Mouse (Mus musculus): ENCODE results near the gene Dact2.

Gene Dact2

GRCm38 (mm10) chr17:14204061-14204460 lies at the start of gene Dact2:
Gene Dact2 (minus strand): TSS chr17:14204304.
- DNase-seq (ENCODE audit: low read depth, low spot score), result peak; percentile 90

DNA sequence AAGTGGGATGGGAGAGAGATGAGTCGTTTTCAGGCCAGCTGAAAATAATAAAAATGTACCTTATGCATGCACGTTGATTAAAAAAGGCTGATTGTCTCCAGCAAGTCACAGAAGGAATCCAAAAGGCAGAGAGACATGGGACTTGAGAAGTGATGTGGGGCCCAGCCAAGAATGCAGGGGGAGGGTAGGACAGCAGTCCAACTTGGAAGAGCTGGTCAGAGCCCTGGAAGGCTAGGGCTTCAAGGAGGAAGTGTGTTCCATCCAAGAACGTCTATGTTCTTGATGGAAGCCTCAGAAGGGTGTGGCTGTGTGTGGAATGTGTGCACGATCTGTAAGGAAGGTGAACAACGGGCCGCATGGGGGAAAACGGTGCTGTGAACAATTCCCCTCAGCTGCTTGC lies 48.4 kb upstream of the Dact2 start:
- DNase-seq (ENCODE audit: low read depth, low spot score), result peak; percentile 70

GRCm38 (mm10) chr17:14250401-14250800 lies 46.3 kb upstream of the Dact2 start:
- no peak for DNase-seq (ENCODE audit: low read depth, low spot score)

DNA sequence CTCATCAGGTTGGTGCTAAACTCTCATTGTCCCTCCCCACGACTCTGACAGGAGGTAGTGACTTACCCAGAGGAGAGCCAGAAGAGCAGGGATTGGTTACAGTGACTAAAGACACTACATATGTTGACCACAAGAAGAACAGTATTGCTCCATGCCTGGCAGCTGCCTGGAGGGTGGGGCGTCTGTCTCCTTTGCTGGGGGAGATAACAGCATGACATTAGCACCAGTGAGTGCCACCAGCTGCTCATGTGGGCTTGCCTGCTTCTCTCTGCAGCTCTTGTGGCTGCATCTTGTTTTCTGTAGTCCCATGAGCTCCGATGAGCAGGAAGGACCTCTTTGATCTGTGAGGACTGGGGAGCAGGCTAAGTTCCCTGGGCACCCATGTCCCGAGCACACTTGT lies 45.5 kb upstream of the Dact2 start:
- no peak for DNase-seq (ENCODE audit: low read depth, low spot score)

GRCm38 (mm10) chr17:14247931-14248330 lies 43.8 kb upstream of the Dact2 start:
- no peak for DNase-seq (ENCODE audit: low read depth, low spot score)

DNA sequence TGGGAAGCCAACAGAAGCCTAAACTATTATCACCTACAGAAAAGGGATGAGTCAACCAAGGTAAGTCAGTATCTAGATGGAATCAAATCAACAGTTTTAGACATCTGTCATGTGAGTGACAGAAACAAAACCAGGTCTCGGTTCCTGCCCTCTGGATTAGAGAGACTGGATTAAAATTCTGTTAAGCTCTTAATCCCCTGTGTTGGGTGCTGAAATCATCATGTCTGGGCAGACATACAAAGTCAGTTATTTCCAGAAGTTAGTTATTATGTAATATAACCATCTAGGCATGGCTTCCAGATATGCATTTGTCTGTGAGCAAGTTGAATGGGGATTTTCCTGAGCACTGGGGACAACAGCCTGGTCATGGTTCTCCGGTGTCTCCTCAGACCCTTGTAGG lies 42.2 kb upstream of the Dact2 start:
- no peak for DNase-seq (ENCODE audit: low read depth, low spot score)

- DNase-seq (ENCODE audit: low read depth, low spot score), result no peak
These were observed 40.3 kb upstream of the Dact2 start for GRCm38 (mm10) chr17:14244195-14244965.

DNA sequence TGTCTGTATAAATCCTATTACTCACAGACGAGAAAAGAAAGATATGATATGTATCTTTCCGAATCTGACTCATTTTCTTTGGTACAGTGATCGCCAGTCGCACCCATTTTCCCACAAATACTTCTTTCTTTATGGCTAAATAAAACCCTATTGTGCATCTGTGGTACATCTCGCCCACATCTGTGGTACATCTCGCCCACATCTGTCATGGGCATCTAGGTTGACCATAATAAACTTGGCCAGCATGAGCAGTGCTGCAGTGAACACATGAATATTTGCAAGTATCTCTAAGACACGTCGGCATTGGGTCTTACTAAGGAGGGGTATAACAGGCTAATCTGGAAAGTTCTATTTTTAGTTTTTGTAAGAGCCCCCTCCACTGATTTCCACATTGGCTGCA lies 38.5 kb upstream of the Dact2 start:
- DNase-seq (ENCODE audit: low read depth, low spot score), result no peak

GRCm38 (mm10) chr17:14239960-14240359 lies 35.9 kb upstream of the Dact2 start:
- DNase-seq (ENCODE audit: low read depth, low spot score), result no peak

- no peak for DNase-seq (ENCODE audit: low read depth, low spot score)
These were observed 33.0 kb upstream of the Dact2 start for GRCm38 (mm10) chr17:14237134-14237533.

DNA sequence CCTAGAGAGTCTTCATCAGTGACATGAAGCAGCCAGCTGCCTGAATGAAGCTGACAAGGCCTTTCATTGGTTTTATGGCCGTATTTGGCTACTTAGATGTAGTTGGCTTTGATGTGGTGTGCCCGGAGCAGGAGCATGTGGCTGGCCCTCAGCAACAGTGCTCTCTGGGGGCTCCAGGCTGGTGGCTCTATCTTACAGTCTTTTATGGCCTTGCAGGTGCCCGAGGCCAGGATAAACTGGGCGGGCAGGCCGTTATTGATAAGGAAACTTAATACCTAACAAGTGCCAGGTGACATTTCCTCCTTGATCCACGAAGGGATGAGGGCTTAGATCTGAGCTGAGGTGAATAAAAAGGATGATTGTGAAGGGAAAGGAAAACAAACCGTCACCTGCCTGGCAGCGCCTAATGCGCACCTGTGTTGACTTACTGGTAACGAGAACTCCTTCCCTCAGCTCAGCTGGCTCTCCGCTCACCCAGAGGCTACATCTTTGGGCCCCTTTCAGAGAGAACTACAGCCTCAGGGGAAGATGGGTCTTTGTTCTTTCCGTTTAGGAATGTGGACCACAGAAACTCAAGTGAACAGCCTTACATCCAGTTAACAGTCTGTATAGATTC lies 30.8 kb upstream of the Dact2 start:
- no peak for DNase-seq (ENCODE audit: low read depth, low spot score)

DNA sequence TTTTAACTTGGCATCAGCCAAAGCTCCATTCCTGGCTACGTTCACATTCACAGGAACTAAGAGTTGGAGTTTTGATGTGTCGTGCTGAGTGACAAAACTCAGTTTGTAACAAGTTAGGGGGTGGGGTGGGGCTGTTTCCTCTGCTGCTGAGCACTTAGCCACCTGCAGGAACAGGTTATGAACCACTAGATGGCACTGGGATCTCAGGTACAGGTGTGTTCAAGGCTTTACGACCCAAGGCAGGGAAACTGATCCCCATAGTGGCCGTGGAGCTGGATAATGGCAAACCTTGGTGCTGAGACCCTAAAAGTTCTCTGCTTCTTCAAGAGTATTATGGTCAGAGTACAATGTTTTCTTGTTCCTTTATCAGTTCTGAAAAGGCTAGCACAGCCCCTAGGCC lies 29.6 kb upstream of the Dact2 start:
- DNase-seq (ENCODE audit: low read depth, low spot score), result no peak

- DNase-seq (ENCODE audit: low read depth, low spot score), result peak; percentile 82
These were observed 28.5 kb upstream of the Dact2 start for GRCm38 (mm10) chr17:14232629-14233028.

DNA sequence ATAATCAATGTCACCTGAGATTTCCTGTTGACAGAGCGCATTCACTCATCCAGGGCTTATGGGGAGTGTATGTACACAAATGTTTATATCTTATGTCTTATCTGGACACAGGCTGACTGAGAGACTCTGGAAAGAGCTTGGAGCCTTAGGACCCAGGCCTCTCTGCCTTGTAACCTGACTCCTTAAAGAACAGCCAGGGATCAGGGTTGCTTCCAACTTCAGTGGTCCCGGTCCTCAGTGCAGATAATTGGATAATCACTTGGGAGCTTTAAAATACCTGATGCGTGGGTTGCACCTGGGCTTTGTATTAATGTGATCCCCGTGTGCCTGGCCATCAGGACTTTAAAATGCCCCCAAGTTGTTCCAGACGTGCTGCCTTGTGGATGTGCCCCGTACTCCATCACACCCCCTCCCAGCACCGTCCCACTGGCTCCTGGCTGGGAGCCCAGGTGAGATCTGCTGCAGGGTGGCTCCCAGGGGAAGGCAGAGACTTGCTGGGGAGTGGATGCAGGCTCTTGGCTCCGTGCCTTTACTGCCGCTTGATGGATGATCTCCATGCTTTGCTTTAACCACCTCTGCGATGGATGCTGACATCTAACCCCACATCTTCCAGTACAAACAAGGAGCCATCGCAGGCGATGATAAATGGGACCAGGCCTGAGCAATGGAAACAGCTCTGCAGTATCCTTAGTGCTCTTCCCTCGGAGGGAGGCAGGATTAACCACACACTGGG lies 26.8 kb upstream of the Dact2 start:
- DNase-seq (ENCODE audit: low read depth, low spot score), result no peak

- no peak for DNase-seq (ENCODE audit: low read depth, low spot score)
These were observed 24.3 kb upstream of the Dact2 start for GRCm38 (mm10) chr17:14228381-14228780.

GRCm38 (mm10) chr17:14227601-14228000 lies 23.5 kb upstream of the Dact2 start:
- no peak for DNase-seq (ENCODE audit: low read depth, low spot score)

GRCm38 (mm10) chr17:14226778-14227177 lies 22.7 kb upstream of the Dact2 start:
- no peak for DNase-seq (ENCODE audit: low read depth, low spot score)

GRCm38 (mm10) chr17:14225982-14226652 lies 22.0 kb upstream of the Dact2 start:
- no peak for DNase-seq (ENCODE audit: low read depth, low spot score)

DNA sequence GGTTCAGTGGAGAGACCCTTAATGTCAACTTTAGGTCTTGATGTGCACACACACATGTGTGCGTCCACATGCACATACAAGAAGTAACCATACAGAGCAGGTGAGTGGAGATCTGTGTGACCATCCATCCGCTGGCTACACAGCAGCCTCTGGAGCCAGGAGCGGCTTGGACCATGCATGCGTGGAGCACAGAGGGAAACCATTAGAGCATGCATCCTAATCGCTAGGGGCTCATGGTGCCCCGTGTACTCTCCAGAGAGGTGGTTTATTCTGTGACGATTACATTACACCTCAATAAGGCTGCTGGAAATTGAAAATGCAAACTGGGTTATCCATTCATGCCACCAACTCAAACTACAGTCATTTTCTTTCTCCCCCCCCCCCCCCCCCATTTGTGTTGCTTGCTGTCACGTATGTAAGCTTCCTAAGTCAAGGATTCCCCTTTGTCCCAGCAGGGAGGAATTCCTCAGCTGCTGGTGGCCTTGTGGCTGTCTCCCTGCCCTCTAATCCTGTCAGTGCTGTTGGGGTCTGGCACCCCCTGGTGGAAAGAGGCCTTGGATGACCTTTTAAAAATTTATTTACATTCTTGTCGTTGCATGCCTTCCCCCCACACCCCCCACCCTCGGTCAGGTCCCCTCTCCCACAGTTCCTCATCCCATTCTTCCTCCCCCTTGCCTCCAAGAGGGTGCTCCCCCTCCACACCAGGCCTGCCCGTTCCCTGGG lies 17.9 kb upstream of the Dact2 start:
- DNase-seq (ENCODE audit: low read depth, low spot score), result peak; percentile 90

- DNase-seq (ENCODE audit: low read depth, low spot score), result peak; percentile 78
These were observed 16.6 kb upstream of the Dact2 start for GRCm38 (mm10) chr17:14220606-14221202.

GRCm38 (mm10) chr17:14213976-14214529 lies 9.9 kb upstream of the Dact2 start:
- no peak for DNase-seq (ENCODE audit: low read depth, low spot score)
